Mouse (Mus musculus): ENCODE data around the gene Tuft1.
"Not testable (repeated sequence)": the region's sequence is repeated elsewhere in the genome, so short reads cannot be mapped to it uniquely, and the experiment has no call there.

The Tuft1 gene

DNA sequence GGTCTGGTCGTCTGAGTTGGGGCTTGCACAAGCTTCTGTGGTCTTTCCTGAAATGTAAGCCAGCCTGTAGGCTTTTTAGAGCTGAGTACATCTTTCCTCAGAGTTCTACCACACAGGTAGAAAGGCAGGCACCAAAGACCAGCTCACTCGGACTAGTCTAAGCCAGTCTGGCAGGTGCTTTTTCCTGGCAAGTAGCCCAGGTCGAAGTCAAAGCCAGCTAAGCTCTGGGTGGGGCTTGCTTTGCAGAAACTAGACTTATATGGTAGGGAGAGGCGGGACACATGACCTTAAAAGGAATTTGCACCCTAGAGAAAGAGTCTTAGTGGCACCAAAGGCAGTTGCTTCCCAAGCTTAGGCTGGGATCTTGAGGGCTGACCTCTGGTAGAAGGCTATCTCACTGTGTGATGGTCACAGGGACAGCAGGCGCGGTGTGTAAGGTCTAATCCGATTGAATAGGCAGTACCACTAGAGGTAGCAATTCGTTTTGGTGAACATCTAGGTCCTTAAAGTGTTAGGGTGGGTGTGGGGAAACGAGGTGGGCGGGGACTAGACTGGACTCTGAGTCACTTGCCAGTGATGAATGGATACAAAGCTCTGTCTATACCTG lies 573 bp upstream of the Tuft1 start:
- not testable (repeated sequence) for DNase-seq

DNA sequence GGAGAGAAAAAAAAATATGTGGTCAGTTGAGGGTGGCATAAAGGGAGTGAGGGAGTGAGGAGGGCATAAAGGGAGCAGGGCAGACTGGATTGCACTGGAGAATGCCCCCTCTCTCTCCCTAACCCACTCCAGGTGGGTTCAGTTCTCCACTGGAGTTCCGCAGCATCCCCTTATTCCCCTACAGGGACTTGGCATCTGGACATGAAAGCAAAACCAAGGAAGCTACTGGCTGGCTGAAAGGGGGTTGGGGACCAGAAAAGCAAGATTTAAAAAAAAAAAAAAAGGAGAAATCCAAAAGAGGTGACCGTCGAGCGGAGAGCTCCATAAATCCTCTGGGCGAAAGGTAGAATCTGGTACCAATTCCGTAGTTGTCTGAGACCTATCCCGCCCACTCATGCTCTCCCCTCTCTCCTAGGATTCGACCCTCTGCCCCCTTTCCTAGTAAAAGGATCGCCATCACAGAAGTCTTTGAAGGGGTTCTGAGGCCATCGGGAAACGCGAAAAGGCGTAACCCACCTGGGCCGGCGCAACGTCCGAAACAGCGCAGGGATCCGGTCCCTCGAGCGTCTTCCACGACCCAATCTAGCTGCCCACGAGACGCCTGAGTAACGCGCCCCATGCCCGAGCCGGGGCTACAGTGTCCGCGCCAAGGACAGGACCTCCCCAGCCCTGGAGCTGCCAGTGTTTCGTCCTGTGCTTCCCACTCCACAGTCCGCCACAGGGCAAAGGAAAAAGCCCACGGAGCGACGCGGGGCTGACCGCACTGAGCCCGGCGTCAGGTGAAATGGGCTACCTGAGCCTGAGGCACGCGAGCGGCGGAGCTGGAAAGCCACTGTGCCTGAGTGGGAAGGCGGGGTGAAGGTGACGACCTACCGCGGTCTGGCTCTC lies 576 bp downstream of the Tuft1 start:
- not testable (repeated sequence) for DNase-seq

DNA sequence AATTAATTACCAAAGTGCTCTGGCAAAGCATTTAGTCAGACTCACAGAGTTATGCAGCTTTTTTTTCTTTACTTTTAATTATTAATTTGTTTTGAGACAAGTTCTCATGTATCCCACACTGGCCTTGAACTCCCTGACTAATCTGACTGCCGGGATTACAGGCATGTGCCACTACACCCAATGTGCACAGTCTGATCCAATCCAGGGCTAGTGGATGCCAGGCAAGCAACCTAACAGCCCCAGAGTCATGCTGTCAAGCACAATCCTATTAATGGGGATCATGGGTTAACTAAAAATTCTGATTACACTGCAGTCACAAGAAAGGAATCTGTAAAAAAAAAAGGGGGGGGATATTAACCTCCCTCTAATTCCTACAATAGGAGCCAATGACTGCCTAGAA lies 4.7 kb downstream of the Tuft1 start:
- not testable (repeated sequence) for DNase-seq

DNA sequence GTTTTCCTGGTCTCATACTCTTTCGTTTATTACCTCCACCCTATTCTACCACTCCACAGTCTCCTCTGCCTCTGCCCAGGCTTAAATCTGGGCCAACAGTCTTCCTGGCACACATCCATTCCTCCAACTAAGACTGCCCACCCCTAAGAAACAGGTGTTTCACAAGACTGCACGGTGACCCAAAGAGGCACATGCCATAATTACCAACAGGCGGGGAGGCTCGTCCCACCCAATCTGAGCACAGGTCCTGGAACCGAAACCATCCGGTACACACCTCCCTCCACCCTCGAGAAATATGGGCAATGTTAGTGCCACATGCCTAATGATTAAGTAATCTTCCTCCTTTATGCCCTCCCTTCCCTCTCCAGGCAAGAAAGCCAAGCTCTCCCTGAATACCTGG lies 8.3 kb downstream of the Tuft1 start:
- no peak for DNase-seq

DNA sequence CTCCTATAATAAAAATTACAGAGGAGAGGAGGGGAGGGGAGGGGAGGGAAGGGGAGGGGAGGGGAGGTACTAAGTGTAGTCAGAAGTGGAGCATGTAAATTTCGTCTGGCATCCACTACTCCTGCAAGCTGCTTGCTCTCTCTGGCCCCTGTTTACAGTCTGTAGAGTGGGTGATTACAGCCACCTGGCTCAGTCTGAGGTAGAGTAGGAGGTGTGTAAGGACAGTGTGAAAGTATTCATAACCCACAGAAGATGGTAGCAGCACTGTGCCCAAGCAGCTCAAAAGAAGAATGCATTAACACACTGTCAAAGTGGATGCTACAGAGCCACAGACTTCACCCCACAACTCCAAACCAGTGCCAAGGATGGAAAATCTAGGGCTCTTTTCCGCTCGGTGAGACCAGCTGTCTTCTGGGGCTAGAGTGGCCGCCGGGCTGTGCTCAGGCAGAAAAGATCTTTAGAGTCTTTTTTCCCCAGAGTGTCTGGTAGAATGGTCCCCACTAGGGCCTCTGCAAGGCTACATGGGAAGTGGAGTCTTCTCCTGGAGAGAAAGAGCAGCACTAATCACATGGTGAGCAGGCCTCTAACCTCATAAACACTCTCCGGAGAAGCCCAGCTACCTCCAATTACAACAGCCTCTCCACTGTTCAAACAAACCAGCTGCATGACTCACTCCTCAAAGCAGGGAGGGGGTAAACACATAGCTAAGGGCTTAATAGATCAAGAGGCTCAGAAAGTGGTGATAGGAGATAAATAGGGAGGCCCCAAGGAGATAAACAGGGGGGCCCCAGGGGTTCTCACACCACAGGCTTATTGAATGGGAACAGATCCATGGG lies 9.7 kb downstream of the Tuft1 start:
- DNase-seq = no peak

DNA sequence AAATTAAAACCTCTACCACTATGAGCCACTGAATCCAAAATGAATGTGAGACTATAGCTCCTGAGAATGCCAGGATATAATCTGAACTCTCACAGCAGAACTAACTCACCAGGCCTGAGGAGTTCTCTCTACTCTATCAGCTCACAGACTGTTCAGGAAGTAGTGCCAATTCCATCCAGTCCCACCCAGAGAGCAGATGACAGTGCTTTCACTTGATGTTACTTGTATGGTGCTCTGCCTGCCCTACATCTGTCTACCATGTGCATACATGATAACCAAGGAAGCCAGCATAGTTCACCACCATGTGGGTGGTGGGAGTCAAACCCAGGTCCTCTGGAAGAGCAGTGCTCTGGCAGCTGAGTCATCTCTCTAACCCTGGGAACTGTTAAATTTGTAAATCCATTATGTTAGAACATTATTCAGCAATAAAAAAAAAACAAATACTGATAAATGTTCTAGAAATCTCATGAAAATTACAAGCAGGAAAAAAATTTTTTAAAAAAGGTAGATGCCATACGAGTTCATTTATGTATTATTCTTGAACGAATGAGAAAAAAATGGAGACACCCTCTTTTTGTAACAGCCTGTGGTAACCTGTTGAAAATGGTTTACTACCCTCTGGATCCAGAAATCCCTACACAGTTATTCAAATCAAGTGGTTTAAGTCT lies 16.0 kb downstream of the Tuft1 start, which contains the start of gene Gm10972:
Gm10972 (plus strand) TSS at position 618 of the 668 bp plus-strand sequence.
- not testable (repeated sequence) for DNase-seq

DNA sequence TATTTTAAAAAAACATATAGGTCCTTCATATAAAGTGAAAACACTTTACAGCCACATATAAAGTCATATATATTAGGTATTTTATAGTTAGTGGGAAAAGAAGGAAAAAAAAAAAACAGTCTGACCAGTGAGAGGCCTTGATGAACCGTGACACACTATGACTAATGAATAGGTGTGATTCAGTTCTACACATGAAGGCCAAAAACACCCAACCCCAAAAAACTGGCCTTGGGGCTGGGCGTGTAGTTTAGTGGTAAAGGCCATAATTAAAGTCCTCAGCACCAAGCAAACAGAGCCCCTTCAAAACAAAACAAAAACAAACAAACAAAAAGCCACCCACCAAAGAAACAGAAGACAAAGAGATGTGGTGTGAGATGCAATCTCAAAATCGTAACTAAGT lies 28.8 kb downstream of the Tuft1 start:
- DNase-seq = no peak

DNA sequence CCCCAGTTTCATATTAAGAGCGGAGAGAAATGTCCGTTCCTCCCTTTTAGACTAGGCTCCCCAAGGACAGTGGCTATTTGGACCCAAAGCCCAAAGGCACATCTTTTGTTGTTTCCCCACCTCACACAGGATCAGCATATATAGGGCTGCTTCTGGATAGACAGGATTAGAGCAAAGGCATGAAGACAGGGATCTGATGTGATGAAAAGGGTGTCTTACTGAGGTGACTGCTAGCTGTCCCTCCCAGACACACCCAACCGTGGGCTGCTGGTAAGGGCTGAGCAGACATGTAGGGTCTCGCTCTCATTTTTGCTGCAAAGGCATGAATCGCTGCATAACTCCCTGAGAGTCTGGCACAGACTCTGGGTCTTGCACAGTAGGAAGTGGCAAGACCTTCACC lies 30.0 kb downstream of the Tuft1 start:
- DNase-seq = no peak

DNA sequence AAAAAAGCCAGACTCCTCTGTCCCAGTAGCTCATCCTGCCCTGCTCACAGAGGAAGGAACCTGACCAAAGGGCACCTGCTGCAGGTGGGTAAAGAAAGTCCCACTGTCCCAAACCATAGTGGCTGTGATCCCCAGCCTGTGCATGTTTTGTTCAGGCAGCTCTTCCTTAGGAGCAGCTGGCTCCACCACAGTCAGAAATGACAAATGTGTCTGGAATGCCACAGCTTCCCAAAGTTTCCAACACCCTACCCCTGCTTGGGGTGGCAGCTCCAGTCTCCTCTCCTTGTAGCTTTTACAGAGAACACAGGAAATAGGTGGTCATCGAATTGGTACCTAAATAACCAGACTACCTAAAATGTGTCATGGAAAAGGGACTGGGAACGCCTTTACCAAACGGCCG lies 34.4 kb downstream of the Tuft1 start:
- DNase-seq = no peak

DNA sequence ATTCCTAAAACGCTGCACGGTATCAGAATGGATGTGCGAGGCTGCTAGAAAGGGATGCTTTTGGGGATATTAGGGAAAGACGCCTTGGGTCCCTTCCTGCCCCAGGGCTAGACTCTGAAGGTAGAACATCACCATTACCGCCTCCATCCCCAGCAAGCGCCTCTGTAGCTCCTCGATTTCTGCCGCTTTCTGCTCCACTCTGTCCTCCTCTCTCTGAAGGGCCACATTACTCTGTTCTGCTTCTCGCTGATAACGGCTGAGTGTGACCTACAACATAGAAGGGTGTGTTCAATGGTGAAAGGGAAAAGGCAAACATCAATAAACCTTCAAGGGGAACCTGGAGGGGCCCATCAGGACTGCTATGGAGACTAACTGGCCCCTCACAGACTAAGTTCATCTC lies 36.1 kb downstream of the Tuft1 start:
- no peak for DNase-seq

DNA sequence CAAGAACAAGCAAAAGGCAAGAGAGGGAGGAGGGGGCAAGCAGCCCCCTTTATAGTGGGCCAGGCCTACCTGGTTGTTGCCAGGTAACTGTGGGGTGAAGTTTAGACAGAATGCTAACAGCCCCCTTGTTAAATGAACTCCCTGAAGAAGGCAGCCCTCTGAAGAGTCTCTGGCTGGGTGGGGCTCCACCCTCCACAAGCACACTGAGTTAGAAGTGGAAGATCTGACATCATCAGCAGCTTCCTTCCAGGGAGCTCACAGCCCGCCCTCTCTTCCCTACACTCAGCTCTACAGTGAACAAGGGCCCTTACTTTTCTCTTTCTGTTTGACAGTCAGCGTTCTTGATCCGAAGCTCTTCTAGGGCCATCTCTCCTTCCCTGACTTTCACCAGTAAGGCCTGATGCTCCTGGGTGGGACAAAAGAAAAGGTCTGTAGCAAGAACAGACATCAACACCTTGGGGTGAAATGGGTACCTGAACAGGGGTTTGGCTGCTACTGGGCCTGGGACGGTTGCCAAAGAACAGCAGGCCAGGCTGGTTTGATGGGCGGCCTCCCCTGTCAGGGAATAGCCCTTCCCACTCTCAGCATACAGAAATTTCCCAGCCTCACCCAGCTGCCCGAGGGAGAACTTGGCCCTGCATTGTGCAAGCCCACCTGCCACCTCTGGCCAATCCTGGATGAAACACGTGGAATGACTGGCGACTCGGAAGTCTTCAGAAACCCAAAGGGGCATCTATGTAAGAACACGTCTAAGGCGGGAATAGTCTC lies 36.7 kb downstream of the Tuft1 start:
- DNase-seq = no peak

DNA sequence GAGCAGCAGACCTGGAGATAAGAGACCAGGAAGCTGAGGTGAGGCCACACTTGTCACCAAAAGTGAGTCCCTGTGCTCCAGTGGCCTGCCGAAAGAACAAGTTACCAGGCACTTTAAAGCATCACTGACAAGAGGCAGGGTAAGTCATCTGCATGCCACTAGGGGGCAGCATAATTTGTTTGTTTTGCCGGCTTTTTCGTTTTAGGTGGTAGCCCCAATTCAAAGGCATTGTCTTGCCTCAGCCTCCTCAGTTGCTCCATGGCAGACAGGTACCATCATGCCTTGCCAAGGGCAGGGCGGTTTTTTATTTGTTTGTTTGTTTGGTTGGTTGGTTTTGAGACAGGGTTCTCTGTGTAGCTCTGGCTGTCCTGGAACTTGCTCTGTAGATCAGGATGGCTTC lies 42.0 kb downstream of the Tuft1 start:
- peak; percentile 33 for DNase-seq

DNA sequence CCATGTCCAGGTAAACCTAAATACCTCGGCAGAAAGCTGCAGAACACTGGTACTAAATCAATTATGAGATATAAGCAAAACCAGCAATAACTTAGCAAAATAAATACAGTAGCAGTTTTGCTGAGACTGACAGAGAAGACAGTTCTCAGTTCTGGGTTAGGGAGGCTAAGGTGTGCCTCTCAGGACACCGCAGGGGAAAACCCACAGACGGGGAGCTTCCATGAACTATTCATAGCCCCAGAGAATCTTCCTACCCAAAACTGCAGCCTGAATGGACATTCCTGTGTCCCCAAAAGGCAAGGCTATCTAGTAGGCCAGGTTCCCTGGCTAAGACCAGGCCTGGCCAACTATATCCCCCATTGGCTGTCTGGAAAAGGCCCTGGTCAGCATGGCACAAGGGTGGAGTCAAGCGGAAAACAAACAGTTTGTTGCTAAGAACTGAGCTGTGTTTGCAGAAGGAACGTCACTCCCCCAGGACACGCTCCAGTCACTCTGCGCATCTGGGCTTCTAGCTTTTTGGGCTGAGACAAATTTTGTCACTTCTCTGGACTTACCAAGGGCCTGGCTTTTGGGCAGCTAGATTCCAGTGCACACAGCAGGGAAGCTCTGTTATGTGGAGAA lies 45.3 kb downstream of the Tuft1 start:
- DNase-seq = no peak

DNA sequence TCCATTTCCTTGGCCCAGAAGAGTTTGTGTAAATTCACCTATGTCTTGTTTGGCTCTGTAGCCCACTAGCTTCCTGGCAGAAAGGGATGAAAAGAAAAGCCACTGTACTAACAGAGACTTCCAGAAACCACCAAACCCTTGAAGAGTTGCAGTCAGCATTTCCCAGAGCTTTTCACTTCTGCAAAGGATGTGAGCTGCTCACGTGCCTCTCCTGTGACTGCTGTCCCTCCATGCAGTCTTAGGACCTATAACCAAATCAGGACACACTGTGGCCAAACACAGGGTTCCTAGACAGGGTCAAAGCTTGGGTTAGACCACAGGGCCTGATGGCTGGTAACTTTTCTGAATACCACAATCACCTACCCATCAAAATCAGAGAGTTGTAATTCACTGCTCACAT lies 46.4 kb downstream of the Tuft1 start:
- DNase-seq = no peak

DNA sequence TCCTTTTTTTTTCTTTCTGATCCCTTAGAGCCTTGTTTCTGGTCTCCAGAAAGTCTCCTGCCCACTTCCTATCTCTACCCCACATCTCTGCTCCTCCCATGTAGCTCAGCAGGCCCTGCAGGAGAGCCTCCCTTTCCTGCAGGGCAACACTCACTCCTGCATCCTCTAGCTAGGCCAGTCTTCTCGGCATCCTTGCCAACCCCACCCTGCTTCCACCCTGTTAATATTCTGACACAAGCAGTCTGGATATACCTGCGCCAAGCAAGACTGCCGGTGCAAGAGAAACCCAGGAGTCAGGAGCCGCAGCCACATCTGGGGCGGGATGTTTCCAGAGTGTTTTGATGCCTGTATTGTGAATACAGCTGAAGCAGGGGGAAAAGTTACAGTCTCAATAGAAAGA lies 46.8 kb downstream of the Tuft1 start:
- DNase-seq = no peak

DNA sequence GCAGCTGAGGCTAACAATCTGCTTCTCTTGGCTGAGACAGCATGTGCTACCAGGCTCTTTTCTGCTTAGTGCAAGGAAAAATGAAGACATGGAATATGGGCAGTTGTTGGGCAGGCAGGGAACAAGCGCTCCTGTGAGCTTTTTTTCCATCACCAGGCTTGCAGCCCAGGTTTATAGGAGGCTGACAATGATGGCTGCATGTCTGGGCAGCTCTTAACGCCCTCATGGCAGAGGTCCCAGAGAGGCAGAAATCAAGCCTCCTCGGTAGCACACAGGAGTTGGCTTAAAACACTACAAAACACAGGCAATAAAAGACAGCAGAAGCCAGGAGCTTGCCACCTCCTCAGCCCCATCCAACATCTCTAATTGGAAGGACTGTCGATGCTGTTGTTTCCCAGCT lies 47.3 kb downstream of the Tuft1 start:
- DNase-seq = peak; percentile 22

DNA sequence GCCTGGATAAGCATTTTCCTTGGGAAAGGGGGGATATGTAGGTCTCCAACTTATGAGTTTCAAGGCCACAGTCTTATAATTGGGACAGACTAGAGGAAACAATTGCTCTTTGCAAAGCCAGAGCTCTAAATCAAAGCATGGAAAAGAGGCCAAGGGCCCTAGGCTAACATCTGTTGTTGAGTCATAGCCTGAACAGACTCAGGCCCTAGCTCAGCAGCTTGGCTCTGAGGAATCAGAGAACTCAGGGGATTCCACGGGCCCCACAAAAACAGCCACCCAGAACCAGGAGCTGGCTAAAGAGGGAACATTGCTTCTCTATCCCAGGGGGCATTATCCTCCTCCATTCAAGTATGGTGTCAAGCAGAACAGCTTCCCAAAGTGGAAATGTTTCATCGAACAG lies 48.1 kb downstream of the Tuft1 start:
- no peak for DNase-seq

DNA sequence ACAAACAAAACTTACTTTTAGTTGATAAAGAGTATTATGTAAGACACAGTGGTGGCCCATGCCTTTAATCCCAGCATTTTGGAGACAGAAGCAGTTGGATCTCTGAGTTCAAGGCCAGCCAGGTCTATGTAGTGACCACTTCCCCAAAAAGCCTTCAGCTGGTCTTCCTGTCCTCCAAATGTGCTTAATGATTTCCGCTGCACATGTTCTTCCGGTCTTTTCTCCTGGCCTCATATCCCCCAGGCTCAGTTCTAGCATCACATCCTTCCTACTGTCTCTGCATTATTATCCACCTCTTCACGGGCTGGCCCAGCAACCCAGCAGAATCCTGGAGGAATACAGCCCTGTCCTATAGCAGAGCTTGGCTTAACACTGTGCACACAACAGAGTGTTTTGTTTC lies 49.1 kb downstream of the Tuft1 start:
- no peak for DNase-seq

DNA sequence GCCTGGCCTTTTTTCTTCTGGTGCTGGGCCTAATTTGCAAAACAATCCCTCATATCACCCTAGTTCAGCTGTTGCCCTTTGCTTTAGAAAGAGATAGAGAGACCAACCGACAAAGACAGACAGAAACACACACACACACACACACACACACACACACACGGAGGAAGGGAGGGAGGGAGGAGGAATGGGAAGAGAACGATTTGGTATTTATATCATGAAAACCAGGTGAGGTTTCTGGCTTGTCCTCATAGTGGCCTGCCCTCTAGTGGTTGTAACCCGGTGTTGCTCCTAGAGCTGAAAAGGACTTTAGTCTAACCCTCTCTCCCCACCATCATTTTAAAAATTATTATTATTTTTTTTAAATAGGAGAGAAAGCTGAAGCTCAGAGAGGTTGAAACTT lies 56.7 kb downstream of the Tuft1 start:
- DNase-seq = peak; percentile 20

DNA sequence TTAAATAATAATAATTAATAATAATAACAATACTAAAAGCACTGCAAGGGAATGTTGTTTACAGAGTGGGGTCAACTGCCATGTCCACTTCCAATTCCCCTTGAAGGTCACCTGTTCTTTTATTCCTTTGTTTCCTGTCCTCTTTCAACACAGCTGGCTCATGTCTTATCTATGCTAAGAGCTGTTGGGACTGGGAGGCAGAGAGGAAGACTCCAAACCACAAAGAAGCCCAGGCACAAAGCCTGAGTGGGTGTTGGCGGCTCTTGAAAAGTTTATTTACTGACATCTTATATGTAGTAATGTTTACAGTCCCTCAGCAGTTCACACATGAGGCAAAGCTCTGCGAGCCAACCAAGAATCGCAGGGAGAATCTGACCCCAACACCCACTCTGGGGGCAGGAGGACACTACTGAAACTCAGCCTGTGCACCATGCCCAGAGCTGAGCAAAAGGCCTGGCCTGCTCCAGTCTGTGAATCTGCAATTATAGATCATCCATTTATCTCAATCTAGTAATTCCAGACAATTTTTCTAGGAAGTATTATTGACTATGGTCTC lies 61.4 kb downstream of the Tuft1 start:
- DNase-seq = no peak

DNA sequence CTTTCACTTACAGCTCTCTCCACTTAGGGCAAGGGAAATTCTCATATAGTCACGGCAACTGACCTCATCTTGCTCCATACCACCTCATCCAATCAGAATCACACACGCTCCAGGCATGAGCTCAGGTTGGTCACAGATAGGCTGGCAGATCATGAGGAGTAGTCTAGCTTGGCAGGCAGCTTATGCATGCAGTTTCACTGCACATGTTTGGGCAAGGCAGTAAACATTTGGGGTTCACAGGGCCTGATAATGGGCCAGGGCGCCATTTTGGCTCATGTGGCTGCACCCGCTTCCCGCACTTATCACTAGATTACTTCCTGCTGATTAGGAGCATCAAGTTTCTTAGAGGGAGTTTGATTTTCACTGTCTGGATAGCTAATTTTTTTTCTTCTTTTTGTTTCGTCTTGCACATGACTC lies 62.8 kb downstream of the Tuft1 start:
- no peak for DNase-seq
